Mouse (Mus musculus) CH12.LX (cell line): ENCODE data around the gene Tmem63b. TPM values are rescaled to one million over a fixed set of nuclear protein-coding genes. Genes with fewer than 3 reads are reported as not detected.

ENCODE experiments used
- DNase-seq: peaks from one replicate; pipeline ENCODE4 v3.0.0-alpha.2; 2013; ENCODE audit errors: extremely low read depth
- H3K27ac ChIP-seq: 2 replicates; pipeline ENCODE4 v1.5.1; 2012; ENCODE audit warnings: low read depth, mild to moderate bottlenecking, control low read depth, moderate library complexity; ENCODE audit not compliant: insufficient read depth
- H3K27me3 ChIP-seq: replicated peaks from 2 replicates; pipeline ENCODE3; 2012; ENCODE audit warnings: inconsistent platforms
- H3K36me3 ChIP-seq, 2 experiments: replicated peaks in 1 of 2; 2 replicates each; pipeline versions ENCODE3 to v1.6.1; 2012; ENCODE audit warnings: inconsistent platforms in 1 of 2, low read length in 1 of 2, mild to moderate bottlenecking in 1 of 2, mixed read lengths in 1 of 2, moderate library complexity in 1 of 2; ENCODE audit not compliant: control insufficient read depth in 1 of 2, insufficient read depth in 1 of 2
- H3K4me1 ChIP-seq, 2 experiments: 2 replicates each; pipeline ENCODE4 v1.6.1; 2012; ENCODE audit warnings: inconsistent platforms in 1 of 2, moderate library complexity in 1 of 2; ENCODE audit not compliant: insufficient read depth in 2 of 2, control insufficient read depth in 1 of 2
- H3K4me2 ChIP-seq: 2 replicates; pipeline ENCODE4 v1.6.1; 2012; ENCODE audit warnings: low read depth, mild to moderate bottlenecking, control low read depth; ENCODE audit not compliant: poor library complexity, insufficient read depth, severe bottlenecking
- H3K4me3 ChIP-seq, 3 experiments: fragments of 150-350 bp in 1 of 3; sonication (generic) in 1 of 3; replicated peaks in 1 of 3; 2 replicates each; pipeline versions ENCODE3 to v1.5.1; 2011 to 2012; ENCODE audit warnings: low read depth in 2 of 3, low read length in 2 of 3, mild to moderate bottlenecking in 2 of 3, moderate library complexity in 2 of 3, control low read depth in 1 of 3, improper control_type of control experiment in 1 of 3, inconsistent platforms in 1 of 3, mixed read lengths in 1 of 3; ENCODE audit not compliant: poor library complexity in 1 of 3
- H3K79me2 ChIP-seq: replicated peaks from 2 replicates; pipeline ENCODE4 v1.6.1; 2012; ENCODE audit warnings: mild to moderate bottlenecking, moderate library complexity; ENCODE audit not compliant: control insufficient read depth, poor library complexity, insufficient read depth, severe bottlenecking; ENCODE audit errors: extremely low read depth
- H3K9ac ChIP-seq: 2 replicates; pipeline ENCODE4 v1.6.1; 2012; ENCODE audit warnings: low read depth, mild to moderate bottlenecking, control low read depth, moderate library complexity; ENCODE audit not compliant: insufficient read depth
- H3K9me3 ChIP-seq: replicated peaks from 2 replicates; pipeline ENCODE3; 2012; ENCODE audit warnings: low read length, inconsistent platforms, mixed read lengths
- BHLHE40 ChIP-seq: IDR thresholded peaks from 2 replicates; pipeline ENCODE4 v1.6.1; 2011; ENCODE audit warnings: mild to moderate bottlenecking, low read depth, low read length, improper control_type of control experiment
- CHD2 ChIP-seq: IDR thresholded peaks from 2 replicates; pipeline ENCODE4 v1.6.1; 2011; ENCODE audit warnings: low read length, improper control_type of control experiment
- CTCF ChIP-seq, 2 experiments: IDR thresholded peaks in 1 of 2; conservative IDR thresholded peaks in 1 of 2; 2 replicates each; pipeline ENCODE4 v1.5.1; 2011 to 2012; ENCODE audit warnings: low read depth in 2 of 2, low read length in 2 of 2, improper control_type of control experiment in 1 of 2, inconsistent platforms in 1 of 2, mild to moderate bottlenecking in 1 of 2, moderate library complexity in 1 of 2
- E2F4 ChIP-seq: IDR thresholded peaks from 2 replicates; pipeline ENCODE4 v1.6.1; 2011; ENCODE audit warnings: low read depth, low read length, improper control_type of control experiment; ENCODE audit not compliant: insufficient replicate concordance
- ELF1 ChIP-seq: IDR thresholded peaks from 2 replicates; pipeline ENCODE4 v1.6.1; 2014; ENCODE audit warnings: low read depth, mild to moderate bottlenecking, inconsistent platforms, low read length, improper control_type of control experiment
- ETS1 ChIP-seq: conservative IDR thresholded peaks from 2 replicates; pipeline ENCODE4 v1.6.1; 2012; ENCODE audit warnings: low read depth, mild to moderate bottlenecking, inconsistent platforms, low read length, improper control_type of control experiment, moderate library complexity
- IRF4 ChIP-seq: IDR thresholded peaks from 2 replicates; pipeline ENCODE4 v1.6.1; 2014; ENCODE audit warnings: low read depth, mild to moderate bottlenecking, inconsistent platforms, low read length, improper control_type of control experiment
- JUN ChIP-seq: IDR thresholded peaks from 2 replicates; pipeline ENCODE4 v1.6.1; 2011; ENCODE audit warnings: low read depth, mild to moderate bottlenecking, low read length, improper control_type of control experiment, moderate library complexity; ENCODE audit not compliant: insufficient read depth
- KAT2A ChIP-seq: IDR thresholded peaks from 2 replicates; pipeline ENCODE4 v1.6.1; 2012; ENCODE audit warnings: low read length, improper control_type of control experiment, inconsistent platforms; ENCODE audit not compliant: insufficient replicate concordance
- MAFK ChIP-seq: IDR thresholded peaks from 2 replicates; pipeline ENCODE4 v1.6.1; 2011; ENCODE audit warnings: low read length, improper control_type of control experiment; ENCODE audit not compliant: insufficient replicate concordance
- MAX ChIP-seq: IDR thresholded peaks from 2 replicates; pipeline ENCODE4 v1.6.1; 2011; ENCODE audit warnings: low read length, improper control_type of control experiment
- MXI1 ChIP-seq: IDR thresholded peaks from 2 replicates; pipeline ENCODE4 v1.6.1; 2011; ENCODE audit warnings: mild to moderate bottlenecking, low read depth, low read length, improper control_type of control experiment
- MYC ChIP-seq: IDR thresholded peaks from 2 replicates; pipeline ENCODE4 v1.6.1; 2011; ENCODE audit warnings: low read depth, mild to moderate bottlenecking, improper control_type of control experiment, low read length
- NELFE ChIP-seq: IDR thresholded peaks from 2 replicates; pipeline ENCODE4 v1.6.1; 2011; ENCODE audit warnings: low read depth, low read length, improper control_type of control experiment
- POLR2A ChIP-seq: IDR thresholded peaks from 2 replicates; pipeline ENCODE4 v1.6.1; 2011; ENCODE audit warnings: low read depth, mild to moderate bottlenecking, improper control_type of control experiment, low read length
- RAD21 ChIP-seq: IDR thresholded peaks from 2 replicates; pipeline ENCODE4 v1.6.1; 2011; ENCODE audit warnings: low read depth, mild to moderate bottlenecking, low read length, improper control_type of control experiment, moderate library complexity
- TBP ChIP-seq: conservative IDR thresholded peaks from 2 replicates; pipeline ENCODE4 v1.6.1; 2011; ENCODE audit warnings: low read depth, low read length, improper control_type of control experiment
- TCF12 ChIP-seq: IDR thresholded peaks from 2 replicates; pipeline ENCODE4 v1.6.1; 2014; ENCODE audit warnings: low read depth, mild to moderate bottlenecking, inconsistent platforms, low read length, improper control_type of control experiment
- UBTF ChIP-seq: IDR thresholded peaks from 2 replicates; pipeline ENCODE4 v1.6.1; 2012; ENCODE audit warnings: low read depth, mild to moderate bottlenecking, inconsistent platforms, low read length, improper control_type of control experiment, moderate library complexity
- USF2 ChIP-seq: conservative IDR thresholded peaks from 2 replicates; pipeline ENCODE4 v1.6.1; 2011; ENCODE audit warnings: low read depth, low read length, improper control_type of control experiment
- ZNF384 ChIP-seq: IDR thresholded peaks from 2 replicates; pipeline ENCODE4 v1.6.1; 2012; ENCODE audit warnings: low read depth, low read length, improper control_type of control experiment, inconsistent platforms
- dilution Hi-C: fragments of 300-500 bp; cut with MboI; formaldehyde crosslinking; loops from 2 replicates; pipeline ENCODE4 v1.14.3; 2020; ENCODE audit warnings: low sequenced_read_pairs; ENCODE audit not compliant: extremely low pct_unique_long_range_greater_than_20kb, extremely low pct_ligation_motif_present
- in situ Hi-C: fragments of 300-500 bp; cut with MboI; formaldehyde crosslinking; loops from 3 replicates; pipeline ENCODE4 v1.14.3; 2019; ENCODE audit warnings: low sequenced_read_pairs, low pct_ligation_motif_present, low pct_unique_long_range_greater_than_20kb, mixed read lengths
- polyA plus RNA-seq: library from polyadenylated mRNA; unstranded; fragments of >175 nt; gene quantifications from 2 replicates; pipeline ENCODE4 v1.2.1, GENCODE M21; 2012; ENCODE audit warnings: low read depth; ENCODE audit not compliant: insufficient read length
- total RNA-seq, 2 experiments: library from RNA; depleted of rRNA; stranded (reverse); fragments of 300-350 nt in 1 of 2; fragments of >200 nt in 1 of 2; gene quantifications; 2 replicates each; pipeline ENCODE4 v1.2.3; 2012 to 2014

Tmem63b gene
- total and polyA plus RNA-seq, 3 experiments: 3.5 to 10.3 (median 6.3) TPM

DNA sequence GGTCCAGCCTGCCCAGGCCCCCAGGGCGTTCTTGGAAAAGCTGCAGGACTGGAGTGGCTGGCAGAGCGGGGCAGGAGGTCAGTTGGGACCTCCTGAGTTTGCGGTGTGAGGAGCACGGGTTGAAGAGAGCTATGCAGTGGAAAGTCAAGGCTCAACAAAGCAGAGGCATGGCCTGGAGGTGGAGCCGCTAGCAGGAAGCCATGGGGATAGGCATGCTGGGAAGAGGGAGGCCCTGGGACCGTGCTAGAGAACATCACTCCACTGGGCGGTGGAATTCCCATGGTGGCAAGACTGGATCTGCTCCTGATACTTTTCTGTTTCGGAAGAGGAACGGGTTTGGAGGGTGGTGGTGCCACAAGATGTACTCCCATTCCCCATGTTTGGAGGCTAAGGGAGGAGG lies 10.3 kb upstream of the Tmem63b start:
- H3K9ac ChIP-seq: no peak overlapping the region
- no peak overlapping the region for H3K4me3 ChIP-seq
- dilution Hi-C loops: no loop called here
- in situ Hi-C loops: no loop called here
- no peaks in the 10 kb centered on the region for H3K27me3 ChIP-seq
- no peaks in the 10 kb centered on the region; the same call in 1 of the 2 replicates for H3K79me2 ChIP-seq
- H3K4me1 ChIP-seq: peaks cover 15 to 38% of the 10 kb centered on the region in 2 experiments
- H3K36me3 ChIP-seq: peaks cover 9 to 38% of the 10 kb centered on the region in 2 experiments
- no peak for DNase-seq
- no peak overlapping the region for H3K27ac ChIP-seq
- TF ChIP-seq MXI1 (no peak), MAX (no peak), ETS1 (no peak), CTCF (conservative IDR thresholded peaks at IDR 0.05 in 1 of 2, IDR thresholded peaks at IDR 0.05 in 1 of 2; ENCODE audit: low read depth in 2 of 2, low read length in 2 of 2) (no peak), NELFE (no peak), MYC (no peak), TBP (no peak), MAFK (no peak), CHD2 (no peak), RAD21 (no peak), ELF1 (no peak), IRF4 (no peak), ZNF384 (no peak), USF2 (no peak), TCF12 (no peak), KAT2A (no peak), E2F4 (no peak), POLR2A (no peak), UBTF (no peak)
- H3K4me2 ChIP-seq: no peak overlapping the region
- H3K9me3 ChIP-seq: no peaks in the 10 kb centered on the region

DNA sequence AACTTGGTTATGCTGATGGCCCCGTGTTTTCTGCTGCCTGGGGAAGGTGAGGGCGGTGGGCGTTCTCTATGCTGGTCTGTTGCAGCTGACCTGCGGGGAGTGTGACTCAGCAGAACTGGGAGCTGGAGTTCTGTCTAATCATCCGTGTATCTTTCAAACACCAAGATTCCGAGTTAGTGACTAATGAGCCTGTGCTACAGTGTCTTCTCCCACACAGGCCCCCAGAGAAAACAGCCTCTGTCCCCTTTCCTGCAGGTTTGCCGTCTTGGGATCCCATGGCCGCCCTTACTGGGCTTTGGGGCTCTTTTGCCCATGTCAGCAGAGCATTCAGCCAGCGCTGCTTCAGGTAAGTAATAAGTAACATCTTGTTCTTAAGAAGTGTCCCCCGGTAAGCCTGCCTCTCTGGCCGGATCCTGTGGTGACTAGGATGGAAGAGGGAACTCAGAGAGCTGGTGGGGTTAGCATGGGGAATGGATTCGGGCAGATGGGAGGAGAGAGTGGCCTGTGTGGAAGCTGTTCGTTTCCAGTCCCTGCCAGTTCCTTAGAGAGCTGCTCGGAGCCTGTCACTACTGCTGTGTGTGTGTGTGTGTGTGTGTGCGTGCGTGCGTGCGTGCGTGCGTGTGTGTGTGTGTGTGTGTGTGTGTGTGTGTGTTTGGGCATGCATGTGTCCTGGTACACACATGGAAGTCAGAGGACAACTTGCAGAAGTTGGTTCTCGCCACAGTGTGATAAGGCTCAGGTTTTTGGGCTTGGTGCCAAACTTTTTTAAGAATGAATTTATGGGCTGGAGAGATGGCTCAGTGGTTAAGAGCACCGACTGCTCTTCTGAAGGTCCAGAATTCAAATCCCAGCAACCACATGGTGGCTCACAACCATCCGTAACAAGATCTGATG lies 8.8 kb upstream of the Tmem63b start:
- no peak for DNase-seq
- dilution Hi-C loops: no loop called here
- no peaks in the 10 kb centered on the region; the same call in 1 of the 2 replicates for H3K79me2 ChIP-seq
- in situ Hi-C loops: no loop called here
- peaks cover 16 to 46% of the 10 kb centered on the region in 2 experiments for H3K4me1 ChIP-seq
- no peaks in the 10 kb centered on the region for H3K27me3 ChIP-seq
- H3K4me3 ChIP-seq: no peak overlapping the region
- no peak overlapping the region for H3K9ac ChIP-seq
- peak; percentile 15; the same call in 1 of the 2 replicates for TF ChIP-seq BHLHE40
- TF ChIP-seq ETS1: peak; percentile 28
- no peak for TF ChIP-seq JUN
- H3K27ac ChIP-seq: no peak overlapping the region
- no peak overlapping the region for H3K4me2 ChIP-seq
- H3K9me3 ChIP-seq: no peaks in the 10 kb centered on the region
- peaks cover 9 to 42% of the 10 kb centered on the region in 2 experiments for H3K36me3 ChIP-seq
